Mouse (Mus musculus) gastrocnemius, adult 2 months (tissue): Measurements from ENCODE around the gene Ndufb4. TPM values are rescaled to one million over a fixed set of nuclear protein-coding genes. Genes with fewer than 3 reads are reported as not detected.

Experiments used
- DNase-seq: peaks from one replicate; pipeline ENCODE4 v3.0.0; 2022
- H3K27ac ChIP-seq: fragments of 200-600 bp; 2 replicates; pipeline ENCODE4 v1.8.1; 2022; ENCODE audit warnings: mild to moderate bottlenecking
- H3K4me3 ChIP-seq: fragments of 200-600 bp; 2 replicates; pipeline ENCODE4 v1.8.1; 2022; ENCODE audit warnings: mild to moderate bottlenecking, moderate library complexity
- CTCF ChIP-seq: fragments of 200-600 bp; IDR thresholded peaks from 2 replicates; pipeline ENCODE4 v1.8.1; 2022; ENCODE audit warnings: antibody characterized with exemption, mild to moderate bottlenecking, moderate library complexity
- intact Hi-C: fragments of 180-260 bp; cut with DNase I; formaldehyde crosslinking; loops from one replicate; pipeline ENCODE4 v1.15.1; 2025
- total RNA-seq, 2 experiments: library from RNA; stranded (reverse); gene quantifications; 2 replicates each; pipeline ENCODE4 v1.2.3; 2021

The Ndufb4 gene
- total RNA-seq, 2 experiments from 2014 or later: 191 to 246 TPM

DNA sequence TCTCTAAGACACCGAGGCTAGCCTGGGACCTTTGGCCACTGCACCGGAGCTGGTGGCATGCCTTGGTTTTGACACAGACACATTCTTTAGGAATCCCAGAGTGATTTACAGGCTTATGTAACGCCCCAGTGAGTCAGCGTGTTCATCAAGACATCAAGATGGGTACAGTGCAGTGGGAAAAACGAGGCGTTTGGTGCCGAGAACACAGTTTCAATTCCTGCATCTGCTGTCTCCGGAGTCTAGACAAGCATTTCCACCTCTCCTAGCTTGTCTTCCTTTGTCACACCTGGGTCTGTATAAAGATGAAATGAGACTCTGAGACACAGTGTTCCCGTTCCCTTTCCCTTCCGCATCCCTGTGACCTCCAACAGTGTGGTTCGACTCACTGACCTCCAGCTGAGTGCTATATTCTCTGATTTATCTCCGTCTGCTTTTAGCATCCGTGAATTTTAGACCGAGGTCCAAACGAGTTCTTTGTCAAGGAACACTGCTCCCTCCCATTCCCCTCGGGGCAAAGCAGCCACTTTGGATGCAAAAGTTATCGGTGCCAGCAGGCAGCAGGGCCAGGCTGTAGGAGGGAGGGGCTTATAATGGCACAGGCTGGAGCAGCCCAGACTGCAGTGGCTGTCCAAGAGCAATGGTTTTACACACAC, 21.9 kb upstream of the Ndufb4 start:
- H3K27ac ChIP-seq: no peak overlapping the region
- no peak for DNase-seq
- intact Hi-C loops: no loop called here
- TF ChIP-seq CTCF: no peak
- peak overlapping the region; percentile 38 for H3K4me3 ChIP-seq

DNA sequence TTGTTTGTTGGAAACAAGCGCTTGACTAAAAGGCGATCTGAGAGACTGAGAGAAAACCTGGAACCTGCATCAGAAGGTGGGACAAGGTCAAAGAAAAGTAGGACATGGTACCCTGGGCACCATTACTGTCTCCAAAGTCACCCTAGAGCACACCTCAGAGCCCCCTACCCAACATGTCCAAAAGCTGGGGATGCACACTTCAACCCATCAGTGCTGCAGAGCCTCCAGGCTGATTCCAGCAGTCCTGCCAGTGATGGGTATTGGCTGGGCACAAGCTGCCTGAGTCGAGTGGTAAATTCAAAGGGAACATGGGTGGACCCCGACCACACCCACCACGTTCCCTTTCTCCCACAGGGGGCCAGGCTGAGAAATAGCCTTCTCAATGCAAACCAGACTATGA, 21.1 kb upstream of the Ndufb4 start:
- TF ChIP-seq CTCF: no peak
- Histone ChIP-seq H3K4me3 (no peak overlapping the region), H3K27ac (no peak overlapping the region)
- intact Hi-C loops: no loop called here
- no peak for DNase-seq

GRCm38 (mm10) chr16:37670666-37671283, 16.5 kb upstream of the Ndufb4 start:
- no peak overlapping the region for H3K27ac ChIP-seq
- no peak overlapping the region for H3K4me3 ChIP-seq
- TF ChIP-seq CTCF: no peak
- no peak for DNase-seq
- intact Hi-C loops: no loop called here

DNA sequence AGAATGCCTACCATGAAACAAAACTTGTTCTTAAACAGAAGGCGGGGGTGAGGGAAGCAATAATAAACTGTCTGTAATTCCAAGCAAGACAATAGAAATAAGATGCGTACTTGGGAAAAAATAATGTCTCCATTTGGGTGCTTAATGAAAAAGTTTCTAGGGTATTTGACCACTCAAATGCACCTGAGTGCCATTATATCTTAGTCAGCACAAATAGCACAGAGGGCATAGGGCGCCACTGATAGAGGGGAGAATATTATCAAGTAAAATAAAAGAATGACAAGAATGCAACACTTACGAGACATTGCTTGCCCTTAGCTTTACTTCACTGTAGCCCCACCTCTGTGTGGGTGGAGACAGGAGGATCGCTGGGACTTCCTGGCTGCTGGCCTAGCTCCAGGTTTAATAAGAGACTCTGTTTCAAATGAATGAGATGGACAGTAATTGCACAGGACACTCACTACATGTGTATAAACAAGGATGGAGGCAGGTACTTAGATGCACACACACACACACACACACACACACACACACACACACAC, 11.2 kb upstream of the Ndufb4 start:
- H3K4me3 ChIP-seq: no peak overlapping the region
- no peak overlapping the region for H3K27ac ChIP-seq
- DNase-seq: no peak
- TF ChIP-seq CTCF: no peak
- intact Hi-C loops: no loop called here

- intact Hi-C loops: no loop called here
- Histone ChIP-seq H3K27ac (no peak overlapping the region), H3K4me3 (no peak overlapping the region)
- TF ChIP-seq CTCF: no peak
- DNase-seq: no peak
Measured at GRCm38 (mm10) chr16:37663643-37664459, 9.6 kb upstream of the Ndufb4 start.

- intact Hi-C loops: no loop called here
- Histone ChIP-seq H3K4me3 (no peak overlapping the region), H3K27ac (no peak overlapping the region)
- DNase-seq: no peak
- no peak for TF ChIP-seq CTCF
Measured at GRCm38 (mm10) chr16:37656796-37657195, 2.5 kb upstream of the Ndufb4 start.

DNA sequence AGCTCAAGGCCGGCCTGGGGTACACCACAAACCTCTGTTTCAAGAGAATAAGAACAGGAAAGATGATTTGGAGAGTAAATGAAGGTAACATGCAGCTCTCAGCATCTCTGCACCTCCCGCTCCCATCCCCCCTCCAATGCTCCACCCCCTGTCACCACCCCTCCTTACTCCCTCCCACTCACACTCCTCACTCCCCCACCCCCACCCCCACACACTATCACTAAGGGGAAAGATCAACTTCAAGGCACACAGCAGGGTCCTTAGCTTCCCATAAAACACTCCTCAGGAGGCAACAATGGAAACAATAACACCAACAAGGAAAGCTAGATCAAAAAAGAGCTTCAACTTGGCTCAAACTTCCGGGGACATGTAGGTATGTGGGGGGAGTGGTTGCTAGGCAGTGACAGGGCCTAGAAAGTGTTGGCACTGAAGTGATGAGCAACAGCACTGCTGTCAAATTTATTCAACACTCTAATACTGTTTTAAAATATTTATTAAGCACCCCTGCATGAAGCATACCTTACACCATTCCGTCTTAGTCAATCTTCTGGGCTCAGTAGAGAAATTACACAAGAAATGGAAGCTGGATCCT, 1.6 kb upstream of the Ndufb4 start:
- intact Hi-C loops: loop anchor here (2.0 kb wide), 1 partner anchor 29 kb away; no protein-coding TSS in a partner anchor
- H3K4me3 ChIP-seq: no peak overlapping the region
- TF ChIP-seq CTCF: no peak

GRCm38 (mm10) chr16:37654831-37655455, 690 bp upstream of the Ndufb4 start:
- Histone ChIP-seq H3K27ac (peak overlapping the region; percentile 96), H3K4me3 (peak overlapping the region; percentile 76)
- no peak for TF ChIP-seq CTCF
- intact Hi-C loops: loop anchor here (2.0 to 5.0 kb wide), 2 partner anchors 30 to 113 kb away; no protein-coding TSS in a partner anchor
- DNase-seq: no peak

More for the DNA sequence above, 1.6 kb upstream of the Ndufb4 start:
- DNase-seq: no peak
- no peak overlapping the region for H3K27ac ChIP-seq

- no peak for TF ChIP-seq CTCF
- Histone ChIP-seq H3K4me3 (peak overlapping the region; percentile 76), H3K27ac (peak overlapping the region; percentile 96)
- no peak for DNase-seq
- intact Hi-C loops: loop anchor here (5.0 kb wide), 1 partner anchor 111 kb away; no protein-coding TSS in a partner anchor
Measured at GRCm38 (mm10) chr16:37653058-37653457, 1.2 kb downstream of the Ndufb4 start.

- intact Hi-C loops: loop anchor here (5.0 kb wide), 1 partner anchor 110 kb away; no protein-coding TSS in a partner anchor
- DNase-seq: no peak
- TF ChIP-seq CTCF: no peak
- Histone ChIP-seq H3K4me3 (peak overlapping the region; percentile 76), H3K27ac (peak overlapping the region; percentile 96)
Measured at GRCm38 (mm10) chr16:37652654-37653053, 1.6 kb downstream of the Ndufb4 start.

DNA sequence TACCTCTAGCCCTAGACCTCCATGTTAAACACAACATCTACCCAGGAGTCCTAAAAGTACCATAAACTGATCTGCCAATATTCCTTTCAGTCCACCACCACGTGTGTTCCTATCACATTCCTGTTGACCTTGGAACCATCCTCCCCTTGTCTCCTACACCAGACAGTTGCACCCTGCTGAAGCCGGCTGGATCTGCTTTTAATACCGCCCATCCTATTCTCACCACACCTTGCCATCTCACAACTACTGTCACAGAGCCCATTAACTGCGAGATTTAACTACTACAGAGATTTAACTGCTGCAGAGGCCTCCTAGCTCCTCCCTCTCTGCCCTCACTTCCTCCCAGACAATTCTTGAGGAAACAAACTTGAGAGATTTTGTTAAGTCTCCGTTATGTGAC, 2.8 kb downstream of the Ndufb4 start:
- intact Hi-C loops: loop anchor here (5.0 kb wide), 1 partner anchor 109 kb away; no protein-coding TSS in a partner anchor
- TF ChIP-seq CTCF: no peak
- no peak for DNase-seq
- peak overlapping the region; percentile 46; the same call in 1 of the 2 replicates for H3K27ac ChIP-seq
- no peak overlapping the region for H3K4me3 ChIP-seq

DNA sequence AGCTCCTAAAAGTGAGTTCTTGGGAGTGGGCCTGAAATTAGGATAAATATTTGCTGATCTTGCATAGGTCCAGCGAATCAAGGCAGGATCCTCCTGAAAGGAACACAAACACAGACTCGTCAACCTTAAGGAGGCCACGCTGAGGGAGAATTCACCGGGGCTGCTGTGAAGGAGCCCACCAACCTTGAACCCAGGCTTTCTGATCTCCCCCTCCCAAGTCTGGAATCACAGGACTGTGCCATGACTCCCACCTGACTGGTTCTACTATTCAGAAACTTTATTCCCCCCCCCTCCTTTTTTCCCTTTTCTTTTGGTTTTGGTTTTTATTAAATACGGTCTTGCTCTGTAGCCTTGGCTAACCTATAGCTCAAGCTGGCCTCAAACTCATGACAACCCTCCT, 5.2 kb downstream of the Ndufb4 start:
- no peak for DNase-seq
- no peak for TF ChIP-seq CTCF
- intact Hi-C loops: no loop called here
- Histone ChIP-seq H3K27ac (no peak overlapping the region), H3K4me3 (no peak overlapping the region)
